Mouse (Mus musculus): ENCODE data around the gene Il10.

DNA sequence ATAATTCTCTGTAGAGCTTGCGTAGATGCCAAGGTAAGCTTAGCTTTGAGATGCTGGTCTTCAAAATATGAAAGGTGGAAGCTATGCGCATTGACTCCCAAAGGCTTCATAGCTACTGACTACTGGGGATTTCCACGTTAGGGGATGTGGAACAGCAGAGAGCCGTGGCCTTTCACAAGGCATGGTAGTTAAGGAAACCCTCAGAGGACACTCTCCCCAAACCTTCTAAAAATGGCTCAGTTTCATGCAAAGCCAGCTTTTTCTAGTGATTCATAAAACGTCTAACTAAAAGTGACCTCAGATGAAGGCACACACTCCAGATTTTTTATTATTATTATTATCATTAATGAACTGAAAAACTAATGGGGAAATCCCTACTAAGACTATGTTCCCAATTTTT is 30.4 kb downstream of the Il10 start:
- TF ChIP-seq CTCF (IDR thresholded peaks at IDR 0.05; ENCODE audit: extremely low read depth, insufficient read length, insufficient replicate concordance, low read depth, low read length) (no peak), POLR2A (IDR thresholded peaks at IDR 0.05; ENCODE audit: low read depth, low read length) (no peak)

All from small intestine, adult 2 months (tissue).